Mouse (Mus musculus) kidney, adult 9 months (tissue): ENCODE results near the gene Tas2r143.
A peak's percentile ranks its signal among the peaks of the same experiment; 100 is the strongest.

ENCODE experiments used
- DNase-seq: peaks from one replicate; pipeline ENCODE4 v3.0.0; 2022

The Tas2r143 gene

DNA sequence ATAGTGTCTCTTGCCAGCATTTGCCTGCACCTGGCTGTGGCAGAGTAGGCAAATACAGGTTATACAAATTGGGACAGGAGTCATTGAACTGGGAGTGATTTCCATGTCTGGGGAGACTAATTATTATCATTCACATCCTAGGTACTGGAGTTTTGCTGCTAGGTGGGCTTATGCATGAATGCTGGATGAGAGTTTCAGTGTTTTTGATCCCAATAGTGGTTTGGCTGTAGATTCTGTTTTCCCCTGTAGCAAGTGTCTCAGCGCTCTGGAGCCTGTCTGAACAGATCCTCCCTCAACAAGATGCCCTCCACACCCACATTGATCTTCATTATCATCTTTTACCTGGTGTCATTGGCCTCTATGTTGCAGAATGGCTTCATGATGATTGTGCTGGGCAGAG, at the start of gene Tas2r143:
Gene Tas2r143 (plus strand): TSS at position 301 of the 400 bp plus-strand sequence.
- DNase-seq, result no peak

DNA sequence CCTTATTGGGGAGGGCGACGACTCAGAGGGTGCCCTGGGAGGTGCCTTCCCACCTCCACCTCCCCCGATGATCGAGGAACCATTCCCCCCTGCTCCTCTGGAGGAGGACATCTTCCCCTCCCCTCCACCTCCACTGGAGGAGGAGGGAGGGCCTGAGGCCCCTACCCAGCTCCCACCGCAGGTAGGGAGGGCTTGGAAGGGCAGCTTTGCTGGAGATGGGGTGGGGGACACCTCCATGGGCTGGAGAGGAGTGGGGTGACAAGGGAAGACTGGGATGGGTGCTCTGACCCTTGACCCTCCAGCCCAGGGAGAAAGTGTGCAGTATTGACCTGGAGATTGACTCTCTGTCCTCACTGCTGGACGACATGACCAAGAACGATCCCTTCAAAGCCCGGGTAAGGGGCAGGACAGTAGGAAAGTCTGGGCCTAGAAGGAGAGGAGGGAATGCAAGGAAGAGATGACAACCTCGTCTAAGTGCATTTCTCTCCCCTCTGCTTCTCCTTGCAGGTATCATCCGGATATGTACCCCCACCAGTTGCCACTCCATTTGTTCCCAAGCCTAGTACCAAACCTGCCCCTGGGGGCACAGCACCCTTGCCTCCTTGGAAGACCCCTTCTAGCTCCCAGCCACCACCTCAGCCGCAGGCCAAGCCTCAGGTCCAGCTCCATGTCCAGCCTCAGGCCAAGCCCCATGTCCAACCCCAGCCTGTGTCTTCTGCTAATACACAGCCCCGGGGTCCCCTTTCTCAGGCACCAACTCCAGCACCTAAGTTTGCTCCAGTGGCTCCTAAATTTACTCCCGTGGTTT, 48.9 kb upstream of the Tas2r143 start:
- DNase-seq, result no peak

- peak; percentile 44 for DNase-seq
Observed at GRCm38 (mm10) chr6:42351776-42352485, 48.1 kb upstream of the Tas2r143 start.

DNA sequence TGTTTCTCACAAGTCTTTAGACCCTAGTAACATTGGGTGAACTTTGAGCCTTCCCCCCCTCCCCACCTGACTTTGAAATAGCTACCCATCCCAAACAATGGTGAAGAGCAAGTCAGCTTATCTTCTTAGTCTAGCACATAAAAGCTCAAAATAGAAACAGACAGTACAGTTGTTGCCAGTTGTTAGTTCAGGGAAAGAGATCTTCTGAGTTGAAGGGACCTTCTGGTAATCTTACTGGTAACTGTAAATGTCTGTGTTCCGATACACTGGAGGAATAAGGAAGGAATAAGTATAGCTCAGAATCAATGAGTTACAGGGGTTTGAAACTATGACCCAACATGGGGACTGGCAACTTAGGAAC, 47.6 kb upstream of the Tas2r143 start:
- DNase-seq, result no peak

GRCm38 (mm10) chr6:42353180-42353579, 46.9 kb upstream of the Tas2r143 start:
- DNase-seq, result no peak

DNA sequence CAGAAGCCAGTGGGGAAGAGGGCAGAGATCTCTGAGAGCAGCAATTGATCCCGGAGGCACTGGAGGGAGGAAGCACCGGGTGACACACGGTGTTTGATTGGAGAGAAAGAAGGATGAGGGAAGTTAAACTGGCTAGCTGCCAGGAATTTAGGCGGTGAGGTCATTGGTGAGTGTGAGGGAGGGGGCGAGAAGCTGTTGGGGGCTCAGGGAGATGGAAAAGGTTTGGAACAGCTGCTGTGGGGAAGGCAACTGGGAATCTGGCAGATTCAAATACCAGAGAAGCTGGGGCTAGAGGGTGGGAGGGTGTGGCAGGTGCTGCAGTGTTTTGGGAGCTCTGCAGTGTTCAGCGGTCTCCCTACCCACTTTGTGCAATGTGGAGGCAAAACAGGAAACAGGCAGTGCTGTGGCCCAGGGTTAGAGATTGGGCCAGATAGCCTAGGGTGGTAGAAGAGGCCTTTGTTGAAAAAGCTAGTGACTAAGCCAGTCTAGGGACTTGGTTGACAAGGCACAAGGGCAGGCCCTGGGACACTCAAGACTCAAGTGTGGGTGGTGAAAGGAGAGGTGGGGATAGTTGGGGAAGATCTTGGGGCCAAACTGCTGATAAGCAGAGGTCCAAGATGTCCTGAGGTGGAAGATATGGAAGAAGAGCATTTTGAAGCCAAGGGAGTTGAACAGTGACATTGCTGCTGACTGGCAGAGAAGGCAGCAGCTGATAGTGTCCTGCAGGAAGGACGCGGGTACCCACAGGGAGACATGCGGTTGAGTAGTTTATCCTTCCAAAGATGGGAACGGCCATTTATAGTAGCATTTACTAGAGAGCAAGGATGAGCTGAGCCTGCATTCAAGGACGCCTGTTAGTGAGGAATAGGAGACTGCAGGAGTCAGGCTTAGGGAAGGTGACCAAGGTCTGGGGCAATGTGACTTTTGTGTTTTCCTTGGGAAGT, 45.7 kb upstream of the Tas2r143 start:
- no peak for DNase-seq

GRCm38 (mm10) chr6:42355366-42355765, 44.7 kb upstream of the Tas2r143 start:
- DNase-seq, result no peak

GRCm38 (mm10) chr6:42355794-42356600, 44.0 kb upstream of the Tas2r143 start:
- no peak for DNase-seq

DNA sequence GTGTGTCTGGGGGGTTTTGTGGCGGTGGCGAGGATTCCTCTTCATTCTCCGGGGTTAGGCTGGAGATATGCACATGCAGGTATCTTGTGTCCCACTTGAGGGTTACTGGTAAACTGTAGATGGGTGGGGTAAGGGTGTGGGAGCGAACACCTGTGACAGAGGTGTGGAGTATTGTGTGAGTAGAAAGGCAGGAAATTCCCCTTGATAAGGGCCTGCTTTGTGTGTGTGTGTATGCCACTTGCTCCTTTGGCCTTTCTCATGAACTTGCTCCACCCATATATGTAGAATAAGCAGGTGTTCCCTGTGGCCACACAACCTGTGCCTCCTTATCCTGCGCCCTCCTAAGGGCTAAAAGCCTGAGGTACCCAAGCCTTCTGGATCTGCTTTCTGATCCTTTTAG, 43.1 kb upstream of the Tas2r143 start:
- DNase-seq, result no peak

- no peak for DNase-seq
Observed at GRCm38 (mm10) chr6:42357901-42358300, 42.1 kb upstream of the Tas2r143 start.

DNA sequence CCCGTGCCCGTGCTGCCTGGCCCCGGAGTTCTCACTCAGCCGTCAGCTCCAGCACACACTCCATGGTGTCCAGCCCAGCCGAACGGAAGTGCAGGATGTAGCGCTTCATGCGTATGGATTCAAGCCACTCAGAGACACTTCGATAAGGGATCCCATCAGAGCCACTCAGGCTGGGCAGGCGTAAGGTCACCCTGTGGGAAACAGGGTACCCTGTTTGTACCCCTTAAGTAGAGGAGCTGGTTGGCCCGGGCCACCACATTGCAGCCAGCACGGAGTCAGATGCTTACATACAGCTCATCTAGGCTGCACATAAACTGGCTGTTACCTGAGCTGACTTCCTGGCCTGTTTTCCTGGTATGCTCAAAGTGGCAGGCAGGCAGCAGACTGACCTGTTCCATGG, 41.1 kb upstream of the Tas2r143 start:
- DNase-seq, result no peak

DNA sequence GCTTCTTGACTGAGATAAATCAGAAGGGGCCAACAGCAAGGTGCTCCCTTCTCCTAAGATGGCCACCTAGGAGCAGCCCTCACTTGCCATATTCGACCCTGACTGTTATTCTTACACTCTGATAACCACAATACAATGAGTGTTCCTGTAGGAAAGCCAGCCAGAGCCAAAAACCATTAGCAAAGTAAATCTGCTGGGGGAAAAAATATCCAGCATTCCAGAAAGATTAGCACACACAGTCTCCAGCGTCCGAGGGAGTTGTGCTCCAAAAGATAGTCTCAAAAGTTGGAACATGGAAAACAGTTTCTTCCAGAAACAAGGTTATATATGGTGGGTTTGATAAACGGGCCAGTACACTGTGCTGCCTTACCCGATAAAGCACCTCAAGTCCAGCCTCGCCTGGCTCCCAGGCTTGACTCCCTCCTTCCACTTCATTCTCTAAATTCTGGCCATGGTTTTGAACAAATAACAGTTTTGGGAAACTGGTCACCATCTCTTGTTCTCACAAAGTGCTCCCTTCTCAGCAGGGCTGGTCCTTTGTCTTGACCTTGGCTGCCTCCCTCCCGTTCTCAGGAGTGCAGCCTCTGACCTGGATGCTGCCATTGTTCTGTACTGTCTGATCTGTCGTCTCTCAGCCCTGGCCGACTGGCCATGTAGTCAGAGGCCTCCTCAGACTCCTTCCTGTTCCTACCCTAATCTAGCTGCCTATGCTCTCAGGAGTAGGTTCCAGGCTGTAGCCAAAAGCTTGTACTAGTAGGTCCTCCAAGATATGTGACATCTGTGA, 40.5 kb upstream of the Tas2r143 start:
- no peak for DNase-seq

GRCm38 (mm10) chr6:42360231-42360840, 39.7 kb upstream of the Tas2r143 start:
- DNase-seq, result no peak

DNA sequence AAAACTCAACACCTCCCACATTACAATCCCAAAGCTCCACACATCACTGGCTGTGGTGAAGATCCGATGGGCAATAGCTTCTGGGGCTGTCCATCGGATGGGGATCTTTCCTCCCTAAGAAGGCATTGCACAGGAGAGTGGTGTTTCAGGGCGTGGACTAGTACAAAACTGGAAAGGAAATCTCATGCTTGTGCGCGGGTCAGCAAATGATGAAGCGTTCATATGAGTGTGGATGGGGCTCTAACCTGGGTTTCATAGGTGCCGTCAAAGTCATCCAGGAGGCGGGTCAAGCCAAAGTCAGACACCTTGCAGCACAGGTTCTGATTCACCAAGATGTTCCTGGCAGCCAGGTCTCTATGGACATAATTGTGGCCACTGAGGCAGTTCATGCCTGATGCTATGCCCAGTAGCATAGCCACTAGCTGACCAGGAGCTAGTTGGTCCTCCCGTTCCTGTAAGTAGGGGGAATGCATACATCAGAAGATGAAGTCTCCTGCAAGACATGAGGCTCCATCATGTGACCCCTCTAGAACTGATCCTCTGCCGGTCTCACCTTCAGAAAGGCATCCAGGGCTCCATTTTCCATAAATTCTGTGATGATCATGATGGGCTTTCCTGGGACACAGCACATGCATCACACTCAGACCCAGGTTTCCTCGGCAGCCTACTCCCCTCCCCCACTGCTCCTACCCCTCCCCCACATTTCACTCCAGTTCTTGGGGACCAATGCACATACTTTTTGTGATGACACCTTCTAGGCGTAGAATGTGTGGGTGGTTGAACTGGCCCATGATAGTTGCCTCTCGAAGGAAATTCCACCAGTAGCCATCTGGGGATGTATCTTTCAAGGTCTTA, 38.8 kb upstream of the Tas2r143 start:
- no peak for DNase-seq

DNA sequence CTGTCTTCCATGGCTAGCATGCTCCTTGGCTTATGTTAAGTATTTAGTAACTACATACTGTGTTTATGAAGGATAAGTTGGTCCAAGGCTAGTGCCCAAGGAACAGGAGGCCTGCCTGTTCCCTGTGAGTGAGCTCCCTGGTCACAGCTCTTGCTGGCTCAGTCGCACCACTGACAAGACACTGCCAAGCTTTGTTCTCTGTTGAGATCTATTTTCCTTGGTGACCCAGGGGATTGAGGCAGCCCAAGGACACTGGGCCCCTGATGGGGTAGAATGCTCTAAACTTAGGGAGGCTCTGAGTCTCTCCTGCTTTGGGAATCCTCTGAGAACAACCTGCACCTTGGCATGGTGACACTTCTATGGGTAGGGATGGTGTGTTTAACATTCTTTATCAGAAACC, 38.0 kb upstream of the Tas2r143 start:
- DNase-seq, result no peak

- DNase-seq, result no peak
Observed at GRCm38 (mm10) chr6:42362497-42362896, 37.5 kb upstream of the Tas2r143 start.

GRCm38 (mm10) chr6:42362974-42363373, 37.1 kb upstream of the Tas2r143 start:
- DNase-seq, result no peak

DNA sequence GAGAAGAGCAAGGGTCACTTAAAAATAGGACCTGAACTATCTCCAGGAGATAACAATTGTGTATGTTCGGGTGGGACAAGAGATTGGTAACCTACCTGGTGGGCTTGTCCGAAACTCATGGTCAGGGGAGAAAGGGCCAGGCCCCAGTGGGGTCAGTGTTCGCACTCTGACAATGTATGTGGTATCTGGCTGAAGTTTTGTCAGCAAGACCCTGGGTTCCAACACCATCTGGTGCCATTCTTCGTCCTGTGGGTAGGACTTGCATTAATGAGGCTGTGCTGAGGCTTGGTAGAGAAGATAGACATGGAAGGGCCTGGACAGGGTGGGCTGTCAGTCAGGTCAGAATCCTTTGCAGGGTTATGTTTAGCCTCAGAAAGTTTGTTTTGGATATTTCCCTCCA, 36.0 kb upstream of the Tas2r143 start:
- no peak for DNase-seq

GRCm38 (mm10) chr6:42364607-42365006, 35.4 kb upstream of the Tas2r143 start:
- no peak for DNase-seq

DNA sequence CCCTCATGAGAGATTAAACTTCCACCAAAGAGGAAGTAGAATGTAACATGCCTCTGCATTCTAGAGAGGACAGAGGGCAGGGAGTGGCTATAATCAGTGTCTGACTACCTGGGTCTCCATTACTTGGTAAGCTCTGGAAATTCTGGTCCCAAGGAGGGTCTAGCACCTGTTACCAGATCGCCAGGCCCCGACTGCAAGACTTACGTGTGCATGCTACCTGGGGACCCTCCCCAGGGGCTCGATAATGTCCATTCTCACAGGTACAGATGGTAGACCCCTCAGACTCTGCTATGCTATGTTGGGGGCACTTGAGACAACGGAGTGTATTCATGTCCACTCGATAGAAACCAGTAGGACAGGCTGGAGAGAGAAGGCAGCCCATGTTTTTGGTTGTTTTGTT, 34.8 kb upstream of the Tas2r143 start:
- no peak for DNase-seq
